Mouse (Mus musculus) left cerebral cortex, postnatal 4 days (tissue): ENCODE results near the gene Pou2f2. TPM values are rescaled to one million over a fixed set of nuclear protein-coding genes. Genes with fewer than 3 reads are reported as not detected.

Source experiments
- DNase-seq: peaks from one replicate; pipeline ENCODE4 v3.0.0-alpha.2; 2022
- intact Hi-C: fragments of 180-260 bp; cut with DNase I; formaldehyde crosslinking; loops from one replicate; pipeline ENCODE4 v1.15.1; 2025
- total RNA-seq, 2 experiments: library from RNA; stranded (reverse); gene quantifications; 2 replicates each; pipeline ENCODE4 v1.2.3; 2021

Gene Pou2f2
- total RNA-seq, 2 experiments from 2014 or later = 17.7 to 18.7 TPM

GRCm38 (mm10) chr7:25109355-25109754, 70.2 kb downstream of the Pou2f2 start:
- intact Hi-C loops = no loop called here
- no peak for DNase-seq

- intact Hi-C loops = no loop called here
- no peak for DNase-seq
These were observed 72.6 kb downstream of the Pou2f2 start for GRCm38 (mm10) chr7:25106790-25107502.

GRCm38 (mm10) chr7:25105411-25106160, 73.9 kb downstream of the Pou2f2 start:
- DNase-seq = peak; percentile 88
- intact Hi-C loops = loop anchor here (2.0 kb wide), 1 partner anchor 75 kb away; no protein-coding TSS in a partner anchor

GRCm38 (mm10) chr7:25099581-25099980, 79.9 kb downstream of the Pou2f2 start:
- DNase-seq = no peak
- intact Hi-C loops = no loop called here

- DNase-seq = no peak
- intact Hi-C loops = no loop called here
These were observed 81.4 kb downstream of the Pou2f2 start for GRCm38 (mm10) chr7:25098169-25098568.

- intact Hi-C loops = no loop called here
- DNase-seq = no peak
These were observed 89.7 kb downstream of the Pou2f2 start for GRCm38 (mm10) chr7:25089875-25090274.

- no peak for DNase-seq
- intact Hi-C loops = no loop called here
These were observed 90.6 kb downstream of the Pou2f2 start for GRCm38 (mm10) chr7:25088968-25089367.

- intact Hi-C loops = no loop called here
- no peak for DNase-seq
These were observed 91.0 kb downstream of the Pou2f2 start for GRCm38 (mm10) chr7:25088531-25088930.

GRCm38 (mm10) chr7:25087972-25088371, 91.6 kb downstream of the Pou2f2 start:
- intact Hi-C loops = no loop called here
- DNase-seq = no peak

GRCm38 (mm10) chr7:25087256-25087912, 92.1 kb downstream of the Pou2f2 start:
- no peak for DNase-seq
- intact Hi-C loops = no loop called here

GRCm38 (mm10) chr7:25086656-25087055, 92.9 kb downstream of the Pou2f2 start:
- intact Hi-C loops = no loop called here
- DNase-seq = no peak

GRCm38 (mm10) chr7:25084621-25085020, 94.9 kb downstream of the Pou2f2 start:
- intact Hi-C loops = no loop called here

GRCm38 (mm10) chr7:25082510-25082909, 97.0 kb downstream of the Pou2f2 start:
- intact Hi-C loops = no loop called here
- peak; percentile 41 for DNase-seq

More at GRCm38 (mm10) chr7:25084621-25085020, 94.9 kb downstream of the Pou2f2 start:
- no peak for DNase-seq

- no peak for DNase-seq
- intact Hi-C loops = no loop called here
These were observed 99.1 kb downstream of the Pou2f2 start for GRCm38 (mm10) chr7:25080431-25080830.

- DNase-seq = no peak
- intact Hi-C loops = no loop called here
These were observed 100.0 kb downstream of the Pou2f2 start for GRCm38 (mm10) chr7:25079496-25080026.

- intact Hi-C loops = no loop called here
- no peak for DNase-seq
These were observed 102.1 kb downstream of the Pou2f2 start for GRCm38 (mm10) chr7:25077414-25077755.

- intact Hi-C loops = no loop called here
- peak; percentile 98 for DNase-seq
These were observed 102.7 kb downstream of the Pou2f2 start for GRCm38 (mm10) chr7:25076663-25077413.

- DNase-seq = no peak
- intact Hi-C loops = no loop called here
These were observed 103.2 kb downstream of the Pou2f2 start for GRCm38 (mm10) chr7:25076296-25076662.

GRCm38 (mm10) chr7:25073924-25074323, 105.6 kb downstream of the Pou2f2 start:
- DNase-seq = no peak
- intact Hi-C loops = no loop called here

- DNase-seq = peak; percentile 72
- intact Hi-C loops = no loop called here
These were observed 106.7 kb downstream of the Pou2f2 start for GRCm38 (mm10) chr7:25072716-25073390.
